Mouse (Mus musculus) brain, embryonic 14.5 days (tissue): ENCODE measurements around the gene Spg7. TPM values are rescaled to one million over a fixed set of nuclear protein-coding genes. Genes with fewer than 3 reads are reported as not detected.
"Not testable (repeated sequence)": the region's sequence is repeated elsewhere in the genome, so short reads cannot be mapped to it uniquely, and the experiment has no call there.

Source experiments
- DNase-seq: peaks from one replicate; pipeline ENCODE4 v3.0.0-alpha.2; 2011; ENCODE audit warnings: low read depth
- CTCF ChIP-seq: fragments of 200-500 bp; IDR thresholded peaks from 2 replicates; pipeline ENCODE4 v1.5.1; 2012; ENCODE audit warnings: inconsistent platforms, mild to moderate bottlenecking, moderate library complexity, borderline replicate concordance; ENCODE audit not compliant: insufficient read depth, insufficient read length; ENCODE audit errors: extremely low read depth
- POLR2A ChIP-seq: fragments of 200-500 bp; IDR thresholded peaks from 2 replicates; pipeline ENCODE4 v1.6.1; 2012; ENCODE audit warnings: mild to moderate bottlenecking, inconsistent platforms, borderline replicate concordance; ENCODE audit not compliant: poor library complexity, insufficient read depth, insufficient read length, severe bottlenecking; ENCODE audit errors: extremely low read depth
- polyA plus RNA-seq: library from polyadenylated mRNA; depleted of rRNA; stranded (reverse); fragments of >200 nt; gene quantifications from 2 replicates; pipeline ENCODE4 v1.2.3, GENCODE M21; 2012; rRNA removed

The Spg7 gene
- 96.1 and 112 TPM in 2 replicates for polyA plus RNA-seq

DNA sequence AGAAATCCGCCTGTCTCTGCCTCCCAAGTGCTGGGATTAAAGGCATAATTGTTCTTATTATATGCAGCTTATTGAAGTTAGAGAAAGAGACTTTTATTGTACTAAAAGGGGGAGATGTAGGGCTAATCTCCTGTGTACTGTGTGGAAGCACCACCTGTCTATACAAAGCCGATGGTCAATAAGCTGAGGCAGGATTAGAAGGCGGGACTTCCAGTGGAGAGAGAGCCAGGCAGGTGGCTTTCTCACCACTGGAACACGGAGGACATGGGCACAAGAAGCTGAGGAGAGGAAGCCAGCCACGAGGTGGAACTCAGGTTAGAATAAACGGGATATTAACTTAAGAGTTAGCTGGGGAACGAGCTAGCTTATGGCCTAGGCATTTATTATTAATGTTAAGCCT lies at the start of gene Spg7:
Gene Spg7 (plus strand): TSS at position 222 of the 400 bp plus-strand sequence.
- TF ChIP-seq CTCF (no peak), POLR2A (no peak)
- no peak for DNase-seq

DNA sequence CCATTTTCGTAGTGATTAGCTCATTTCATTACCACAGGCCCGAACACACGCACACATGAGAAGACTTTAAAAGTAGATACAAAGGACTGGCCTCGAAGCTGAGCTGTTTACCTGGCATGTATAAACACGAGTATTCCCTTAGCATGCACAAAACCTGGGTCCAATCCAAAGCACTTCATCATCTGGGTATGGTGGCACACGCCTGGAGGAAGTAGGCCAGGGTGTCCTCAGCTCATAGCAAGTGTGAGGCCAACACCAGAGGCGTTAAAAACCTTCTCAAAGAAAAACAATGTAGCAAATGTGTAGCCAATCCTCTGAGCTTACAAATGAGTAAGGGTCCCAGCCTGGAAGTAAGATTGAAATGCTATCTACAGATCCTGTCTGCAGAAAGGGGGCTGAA lies 48.3 kb upstream of the Spg7 start:
- DNase-seq = no peak
- TF ChIP-seq POLR2A (no peak), CTCF (no peak)

DNA sequence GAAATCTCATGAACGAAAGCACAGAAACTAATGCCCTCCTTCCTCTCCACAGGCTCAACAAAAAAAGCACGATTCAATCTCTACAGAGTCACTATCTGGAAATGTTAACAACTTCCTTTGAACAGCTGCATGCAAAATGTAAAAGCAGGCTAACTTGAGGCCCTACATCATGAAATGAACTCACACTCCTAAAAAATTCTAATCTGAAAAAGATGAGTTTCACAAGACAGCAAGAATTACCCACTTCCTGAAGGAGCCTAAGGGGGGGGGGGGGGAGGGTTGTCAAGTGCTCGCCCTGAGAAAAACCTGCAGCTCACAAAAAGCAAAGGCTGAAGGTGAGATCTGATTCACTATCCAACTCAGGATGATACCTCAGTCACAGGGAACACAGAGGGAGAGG lies 47.7 kb upstream of the Spg7 start:
- DNase-seq = no peak
- TF ChIP-seq CTCF = no peak
- TF ChIP-seq POLR2A = no peak

DNA sequence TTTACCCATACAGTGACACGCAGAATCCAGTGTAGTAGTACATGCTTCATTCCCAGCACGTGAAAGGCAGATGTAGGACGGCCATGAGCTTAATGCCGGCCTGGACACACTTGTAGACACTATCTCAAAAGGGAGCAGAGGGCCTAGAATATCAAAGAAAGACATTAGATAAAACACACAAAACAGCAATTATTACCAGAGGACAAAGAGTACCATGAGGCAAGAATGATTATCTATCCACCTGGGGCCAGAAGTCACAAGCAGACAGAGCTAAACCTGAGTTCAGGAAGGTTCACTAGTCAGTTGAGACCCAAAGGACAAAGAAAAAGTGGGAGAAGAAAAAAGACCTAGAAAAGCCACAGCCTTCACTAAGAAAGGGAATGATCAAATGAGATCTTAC lies 45.6 kb upstream of the Spg7 start:
- TF ChIP-seq CTCF (no peak), POLR2A (no peak)
- no peak for DNase-seq

DNA sequence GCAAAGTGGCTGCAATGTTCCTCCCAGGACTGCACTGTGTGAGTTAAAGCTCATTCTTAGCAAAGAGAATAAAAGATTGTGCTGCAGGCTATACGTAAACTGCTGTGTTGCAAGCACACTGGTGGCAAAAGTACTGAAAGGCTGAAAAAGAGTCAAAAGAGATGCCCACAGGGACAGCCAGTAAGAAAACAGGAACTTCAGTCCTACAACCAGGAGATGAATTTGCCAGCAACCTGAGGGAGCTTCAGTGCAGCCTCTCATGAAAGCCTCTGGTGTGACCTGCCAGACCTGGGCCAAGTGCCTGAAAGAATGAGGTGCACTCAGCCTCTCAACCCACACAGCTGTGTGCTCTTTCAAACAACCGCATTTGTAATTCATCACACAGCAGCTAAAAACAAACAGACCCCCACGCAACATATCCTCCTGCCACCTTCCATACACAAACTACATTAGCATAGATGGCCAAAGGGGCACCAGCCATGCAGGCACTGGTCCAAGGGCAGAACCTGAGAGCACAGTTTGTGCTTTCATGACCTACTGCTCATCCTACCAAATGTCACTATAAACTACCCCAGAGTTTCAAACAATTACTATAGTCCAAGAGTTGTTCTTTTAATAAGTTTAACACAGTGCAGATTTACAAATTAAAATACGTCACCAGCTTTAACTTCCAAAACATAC lies 44.1 kb upstream of the Spg7 start:
- DNase-seq = no peak

DNA sequence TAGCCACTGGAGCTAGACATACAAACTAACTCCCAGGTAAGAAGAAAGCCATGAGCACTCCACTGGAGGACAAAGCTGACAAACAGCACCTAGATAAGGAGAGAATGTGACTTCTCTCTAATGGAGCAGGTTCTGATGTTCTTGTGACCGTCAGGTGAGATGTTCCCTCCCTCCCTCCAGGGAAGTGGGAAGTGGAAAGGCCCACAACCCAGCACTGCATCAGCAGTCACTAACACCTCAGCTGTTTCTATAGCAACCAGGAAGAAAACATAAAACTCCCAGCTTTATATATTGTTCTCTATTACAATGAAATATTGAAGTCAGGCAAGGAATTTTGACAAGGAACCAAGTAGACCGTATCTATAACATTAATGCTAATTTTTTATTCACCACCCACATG lies 42.7 kb upstream of the Spg7 start:
- TF ChIP-seq CTCF = no peak
- TF ChIP-seq POLR2A = no peak
- no peak for DNase-seq

More for the DNA sequence above, 44.1 kb upstream of the Spg7 start:
- TF ChIP-seq POLR2A (no peak), CTCF (no peak)

DNA sequence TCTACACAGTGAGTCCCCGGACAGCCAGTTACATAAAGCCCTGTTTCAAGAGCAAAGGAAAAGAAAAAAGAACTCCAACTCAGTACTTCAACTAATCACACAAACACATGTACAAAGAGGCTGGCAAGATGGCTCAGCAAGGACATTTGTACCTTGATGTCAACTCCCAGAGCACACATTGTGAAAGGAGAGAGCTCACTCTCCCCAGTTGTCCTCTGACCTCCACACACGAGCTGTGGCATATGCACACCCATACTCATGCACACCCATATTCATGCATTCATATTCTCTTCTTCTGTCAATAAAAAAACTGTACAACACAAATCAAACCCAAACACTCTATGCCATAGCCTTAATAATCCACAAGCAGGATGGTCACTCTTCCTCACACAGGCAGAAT lies 41.9 kb upstream of the Spg7 start:
- no peak for DNase-seq
- no peak for TF ChIP-seq POLR2A
- no peak for TF ChIP-seq CTCF

DNA sequence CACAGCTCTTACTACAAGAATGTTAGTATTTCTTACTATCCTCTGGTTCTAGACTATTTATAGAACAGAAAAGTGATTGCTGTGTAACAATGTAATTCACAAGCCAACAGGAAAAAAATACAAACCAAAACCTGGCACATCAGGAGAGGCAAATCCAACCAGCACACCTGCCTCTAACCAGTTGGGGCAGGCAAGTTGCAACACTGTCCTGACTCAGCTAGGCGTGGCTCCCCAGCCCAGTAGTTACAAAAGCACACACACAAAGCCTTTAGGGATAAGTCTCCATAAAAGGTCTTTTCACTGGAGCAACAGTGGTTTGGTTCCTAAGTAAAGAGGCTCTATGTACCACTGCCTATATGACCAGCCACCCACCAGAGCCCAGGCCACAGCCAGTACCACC lies 41.5 kb upstream of the Spg7 start:
- DNase-seq = no peak
- no peak for TF ChIP-seq POLR2A
- TF ChIP-seq CTCF = no peak

DNA sequence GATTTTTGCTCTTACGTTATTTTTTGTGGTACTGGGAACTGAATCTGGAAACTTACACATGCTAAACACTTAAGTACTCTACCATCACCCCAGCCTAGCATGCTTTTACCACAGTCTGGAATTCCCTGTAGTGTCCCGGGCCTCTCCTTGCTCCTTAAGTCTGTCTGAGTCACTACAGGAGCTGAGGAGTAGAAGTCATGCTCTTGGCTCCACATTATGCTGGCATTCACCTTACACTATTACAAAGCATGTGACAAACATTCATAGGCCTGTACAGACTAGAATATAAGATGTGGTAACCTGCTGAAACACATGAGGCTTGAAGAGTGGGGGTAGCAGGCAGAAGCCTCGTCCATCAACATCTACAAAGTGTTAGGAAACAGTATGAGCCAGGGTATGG lies 40.0 kb upstream of the Spg7 start:
- TF ChIP-seq POLR2A (no peak), CTCF (no peak)
- no peak for DNase-seq

DNA sequence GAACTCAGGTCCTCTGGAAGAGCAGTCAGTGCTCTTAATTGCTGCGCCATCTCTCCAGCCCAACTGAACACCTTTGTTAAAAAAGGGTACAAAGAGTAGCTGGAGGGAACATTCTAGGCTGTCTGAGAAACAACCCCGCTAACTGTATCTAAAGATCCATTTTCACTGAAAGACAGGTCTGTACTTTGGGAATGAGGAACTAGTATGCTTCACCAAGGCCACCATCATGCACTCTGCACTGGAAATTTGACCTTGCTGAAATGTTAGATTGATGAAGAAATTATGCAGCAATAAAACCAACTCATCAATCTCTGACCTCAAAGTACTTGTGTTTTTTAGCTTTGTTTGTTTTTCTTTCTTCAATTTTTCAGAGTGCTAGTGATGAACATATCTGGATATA lies 38.5 kb upstream of the Spg7 start:
- TF ChIP-seq CTCF = no peak
- no peak for TF ChIP-seq POLR2A
- no peak for DNase-seq

DNA sequence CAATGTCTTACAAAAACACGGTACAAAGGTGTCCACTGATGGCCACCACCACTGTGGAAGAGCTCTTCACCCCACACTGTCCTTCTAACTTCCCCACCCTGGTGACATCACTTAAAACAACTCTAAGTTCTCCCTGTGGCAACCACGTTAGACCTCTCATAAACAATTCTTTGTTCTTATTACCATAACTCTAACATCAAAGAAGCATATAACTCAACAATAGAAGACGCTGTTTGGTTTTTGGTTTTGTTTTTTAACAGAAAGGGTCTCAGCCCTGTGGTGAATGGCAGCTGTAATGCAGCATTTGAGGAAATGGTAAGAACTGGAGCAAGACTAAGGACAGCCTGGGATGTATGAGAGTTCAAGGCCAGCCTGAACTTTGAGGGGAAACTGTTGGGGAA lies 36.8 kb upstream of the Spg7 start:
- TF ChIP-seq POLR2A = no peak
- no peak for TF ChIP-seq CTCF
- DNase-seq = no peak

DNA sequence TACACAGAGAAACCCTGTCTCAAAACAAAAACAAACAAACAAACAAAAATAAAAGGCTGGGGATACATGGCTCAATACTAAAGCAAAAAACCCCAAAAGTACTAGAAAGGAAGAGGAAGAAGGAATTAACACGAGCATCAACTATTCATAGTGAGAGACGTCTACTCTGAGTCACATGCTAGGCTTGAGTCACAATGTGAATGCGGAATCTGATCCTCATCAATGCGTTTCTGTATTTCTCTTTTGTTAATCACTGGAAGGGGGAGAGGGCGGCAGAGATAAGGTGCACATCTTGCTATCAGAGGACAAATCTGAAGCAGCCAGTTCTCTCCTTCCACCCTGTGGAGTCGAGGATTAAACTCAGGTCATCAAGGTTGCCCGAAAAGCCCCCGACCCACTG lies 35.0 kb upstream of the Spg7 start:
- DNase-seq = no peak
- no peak for TF ChIP-seq POLR2A
- no peak for TF ChIP-seq CTCF

DNA sequence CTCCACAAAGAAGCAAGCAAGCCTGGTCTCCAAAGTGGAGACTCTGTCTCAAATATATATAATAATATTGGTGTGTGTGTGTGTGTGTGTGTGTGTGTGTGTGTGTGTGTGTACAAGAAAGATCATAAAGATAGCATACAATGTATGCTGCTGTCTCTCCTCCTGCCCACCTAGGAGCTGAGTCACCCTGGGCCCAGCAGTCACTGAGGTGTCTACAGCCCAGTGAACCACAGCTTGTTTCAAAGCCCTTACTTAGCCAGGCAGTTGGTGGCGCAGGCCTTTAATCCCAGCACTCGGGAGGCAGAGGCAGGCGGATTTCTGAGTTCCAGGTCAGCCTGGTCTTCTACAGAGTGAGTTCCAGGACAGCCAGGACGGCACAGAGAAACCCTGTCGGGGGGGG lies 32.7 kb upstream of the Spg7 start:
- not testable (repeated sequence) for DNase-seq

DNA sequence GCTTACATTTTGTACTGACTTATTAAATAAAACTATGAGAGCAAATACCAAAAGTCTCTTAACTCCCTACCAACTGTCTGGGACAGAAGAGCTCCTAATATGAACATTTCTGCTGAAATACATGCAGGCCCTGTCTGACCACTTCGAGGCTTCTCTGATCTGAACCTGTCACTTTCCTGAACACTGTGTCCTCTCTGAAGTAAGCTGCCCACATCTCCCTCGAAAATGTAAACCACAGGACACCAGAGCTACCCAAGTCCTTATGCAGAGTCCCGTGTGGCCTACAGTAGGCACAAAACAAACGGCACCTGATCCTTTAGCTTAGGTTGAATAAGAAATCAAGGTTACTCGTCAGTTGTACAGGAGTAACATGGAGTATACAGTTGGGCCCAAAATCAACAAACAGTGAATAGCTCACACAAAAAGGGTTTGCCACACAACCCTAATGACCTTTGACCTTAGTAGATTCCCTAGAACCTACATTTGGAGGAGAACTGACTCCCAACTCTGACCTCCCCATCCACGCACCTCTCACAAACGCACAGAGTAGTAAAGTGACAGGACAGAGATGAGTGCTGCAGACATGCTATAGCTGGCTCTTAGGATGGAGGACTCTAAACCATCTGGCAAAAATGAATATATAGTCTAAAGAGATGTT lies 31.3 kb upstream of the Spg7 start:
- TF ChIP-seq CTCF (no peak), POLR2A (no peak)
- DNase-seq = no peak

DNA sequence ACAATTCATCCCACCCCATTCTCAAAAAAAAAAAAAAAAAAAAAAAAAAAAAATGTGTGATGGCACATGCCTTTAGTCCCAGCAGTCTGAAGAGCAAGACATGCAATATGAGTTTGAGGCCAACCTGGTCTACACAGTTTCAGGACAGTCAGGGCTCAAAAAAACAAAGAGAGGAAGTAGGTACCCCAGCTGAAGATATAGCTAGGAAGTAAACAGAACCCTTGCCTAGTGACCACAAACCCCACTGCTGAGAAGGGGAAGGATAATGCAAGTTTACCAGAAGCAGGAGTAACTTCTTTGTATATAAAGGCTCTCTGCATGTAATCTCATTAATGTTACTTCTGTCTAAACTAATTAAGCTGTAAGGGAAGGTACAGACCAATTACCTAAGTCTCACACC lies 30.0 kb upstream of the Spg7 start:
- TF ChIP-seq CTCF (no peak), POLR2A (no peak)

DNA sequence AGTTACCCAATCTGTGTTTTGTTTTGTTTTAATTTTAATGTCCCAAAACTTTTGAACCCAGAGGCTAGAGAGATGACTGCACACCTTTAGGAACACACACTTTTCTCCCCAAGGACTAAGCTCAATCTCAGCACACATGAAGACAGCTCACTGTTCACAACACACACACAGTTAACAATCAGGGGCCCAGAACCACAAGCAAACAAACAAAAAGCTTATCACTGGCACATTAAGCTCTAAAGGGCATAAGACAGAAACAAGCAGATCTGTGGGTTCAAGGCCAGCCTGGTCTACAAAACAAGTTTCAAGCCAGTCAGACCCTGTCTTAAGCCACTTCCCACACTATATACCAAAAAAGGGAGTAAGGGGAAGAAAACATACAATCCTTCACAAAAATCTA lies 29.3 kb upstream of the Spg7 start:
- no peak for DNase-seq
- TF ChIP-seq POLR2A (no peak), CTCF (no peak)

More for the DNA sequence above, 30.0 kb upstream of the Spg7 start:
- DNase-seq = peak; percentile 13
